26 mouse cellular contexts compared by ENCODE assay signal in genomic region chr11:63028131-63028530, GRCm38 (mm10). TPM values are rescaled to one million over a fixed set of nuclear protein-coding genes. Genes with fewer than 3 reads are reported as not detected.
A peak's percentile ranks its signal among the peaks of the same experiment; 100 is the strongest.
DNase-seq lines count a peak whose midpoint lies in the region; ATAC-seq lines count a peak whose summit lies in the region.
"Had no signal": no experiment of that assay in that cellular context is flagged by ENCODE, and none has a peak within 500 bp of the region (broad histone marks: within the 10 kb centered on the region; RNA-seq: fewer than 3 reads in every experiment).

No protein-coding gene starts in this region.

- H3K4me2 ChIP-seq in kidney, embryonic 16.5 days (replicated peaks; ENCODE audit: low read depth, low read length) = no peak overlapping the region
- no peak overlapping the region for H3K4me2 ChIP-seq in lung, embryonic 16.5 days (ENCODE audit: low read depth, low read length)
- H3K4me2 ChIP-seq: embryonic facial prominence, embryonic 13.5 days; forebrain, embryonic 12.5 days; heart, embryonic 13.5 days; hindbrain, embryonic 14.5 days had no signal

- ATAC-seq in kidney, embryonic 16.5 days (ENCODE audit: low FRiP score, low TSS enrichment) = no peak
- ATAC-seq in lung, embryonic 16.5 days (ENCODE audit: low read depth) = no peak
- ATAC-seq: forebrain, embryonic 16.5 days had no signal

- DNase-seq in heart, embryonic 10.5 days (ENCODE audit: low spot score) = no peak
- no peak for DNase-seq in heart, postnatal 36 days
- DNase-seq in kidney, adult 11 months = no peak
- no peak for DNase-seq in lung, postnatal 10 days
- DNase-seq in lung, postnatal 25 days (ENCODE audit: low spot score) = peak; percentile 37
- no peak for DNase-seq in adrenal gland, adult 18-20 months (ENCODE audit: low spot score in 2 of 2)
- DNase-seq: adrenal gland, postnatal 14 days; cerebellum, adult 11-12 months; cerebellum, adult 9-10 months; cerebellum, postnatal 25 days; gastrocnemius, postnatal 14 days; heart, postnatal 4 days had no signal

- 0 out of 2 replicates have a peak, but pooled peaks cover 2% of the 10 kb centered on the region for H3K9me3 ChIP-seq in heart, embryonic 10.5 days
- peaks cover 4% of the 10 kb centered on the region for H3K9me3 ChIP-seq in kidney, embryonic 16.5 days (ENCODE audit: low read length)
- no peaks in the 10 kb centered on the region for H3K9me3 ChIP-seq in lung, embryonic 16.5 days (ENCODE audit: control insufficient read depth, low read length)
- H3K9me3 ChIP-seq: forebrain, embryonic 12.5 days had no signal

- 0 out of 2 replicates have a peak overlapping the region, but pooled peaks have one; percentile 9 for H3K27ac ChIP-seq in heart, embryonic 10.5 days
- H3K27ac ChIP-seq in kidney, embryonic 16.5 days (ENCODE audit: low read length) = 0 out of 2 replicates have a peak overlapping the region, but pooled peaks have one; percentile 25
- H3K27ac ChIP-seq in lung, embryonic 16.5 days (ENCODE audit: low read length) = peak overlapping the region; percentile 28; the same call in 1 of the 2 replicates
- H3K27ac ChIP-seq: embryonic facial prominence, embryonic 13.5 days; forebrain, embryonic 12.5 days; heart, embryonic 13.5 days; hindbrain, embryonic 14.5 days had no signal

- no peak overlapping the region for H3K9ac ChIP-seq in kidney, embryonic 16.5 days (replicated peaks; ENCODE audit: low read length)
- H3K9ac ChIP-seq in lung, embryonic 16.5 days (ENCODE audit: low read length) = peak overlapping the region; percentile 14; the same call in 1 of the 2 replicates
- H3K9ac ChIP-seq: embryonic facial prominence, embryonic 13.5 days; forebrain, embryonic 12.5 days; heart, embryonic 13.5 days; hindbrain, embryonic 14.5 days had no signal

- no peaks in the 10 kb centered on the region for H3K27me3 ChIP-seq in heart, embryonic 10.5 days (ENCODE audit: insufficient read depth, poor library complexity, severe bottlenecking)
- no peaks in the 10 kb centered on the region for H3K27me3 ChIP-seq in kidney, embryonic 16.5 days (ENCODE audit: insufficient read depth, low read length)
- no peaks in the 10 kb centered on the region for H3K27me3 ChIP-seq in lung, embryonic 16.5 days (ENCODE audit: control insufficient read depth, insufficient read depth, low read depth, low read length)
- H3K27me3 ChIP-seq: embryonic facial prominence, embryonic 13.5 days; forebrain, embryonic 12.5 days; heart, embryonic 13.5 days had no signal

- H3K4me1 ChIP-seq in heart, embryonic 10.5 days = peaks cover 40% of the 10 kb centered on the region
- H3K4me1 ChIP-seq in kidney, embryonic 16.5 days (ENCODE audit: insufficient read depth, low read length) = peaks cover 16% of the 10 kb centered on the region
- peaks cover 60% of the 10 kb centered on the region for H3K4me1 ChIP-seq in lung, embryonic 16.5 days (replicated peaks; ENCODE audit: control insufficient read depth, insufficient read depth, low read length)
- H3K4me1 ChIP-seq: forebrain, embryonic 12.5 days had no signal

- WGBS in heart, embryonic 10.5 days = 84% methylated on average over 3 of the region's 3 CpGs
- WGBS in kidney, embryonic 16.5 days = 88% methylated on average over 3 of the region's 3 CpGs
- WGBS in lung, embryonic 16.5 days = 53% methylated on average over 3 of the region's 3 CpGs

- intact Hi-C loops in heart, postnatal 36 days (cut with DNase I) = loop anchor here (5.0 kb wide), 1 partner anchor 106 kb away; no protein-coding TSS in a partner anchor

- H3K4me3 ChIP-seq in heart, embryonic 10.5 days = no peak overlapping the region
- no peak overlapping the region for H3K4me3 ChIP-seq in kidney, embryonic 16.5 days (ENCODE audit: low read length)
- H3K4me3 ChIP-seq in lung, embryonic 16.5 days (ENCODE audit: low read length) = no peak overlapping the region
- H3K4me3 ChIP-seq: embryonic facial prominence, embryonic 13.5 days; forebrain, embryonic 12.5 days; heart, embryonic 13.5 days had no signal

- no peaks in the 10 kb centered on the region for H3K36me3 ChIP-seq in heart, embryonic 10.5 days
- H3K36me3 ChIP-seq in kidney, embryonic 16.5 days (ENCODE audit: insufficient read depth, low read length) = no peaks in the 10 kb centered on the region
- no peaks in the 10 kb centered on the region for H3K36me3 ChIP-seq in lung, embryonic 16.5 days (ENCODE audit: control insufficient read depth, insufficient read depth, low read length)
- H3K36me3 ChIP-seq: embryonic facial prominence, embryonic 13.5 days; forebrain, embryonic 12.5 days; heart, embryonic 13.5 days had no signal

RNA-seq across cellular contexts. Expression of gene Tekt3, which starts 33.3 kb away (rescaled TPM):
- polyA plus RNA-seq in heart, embryonic 10.5 days (2016; fragmentation: Nextera tagmentation; extraction: Ambion mirVana) = not detected in 2 replicates
- not detected for total RNA-seq in heart, postnatal 36 days (2021)
- not detected in 2 replicates for polyA plus RNA-seq in kidney, embryonic 16.5 days (2015; fragmentation: Nextera tagmentation; extraction: Ambion mirVana)
- polyA plus RNA-seq in lung, embryonic 16.5 days (2015; fragmentation: Nextera tagmentation; extraction: Ambion mirVana) = 0.31 and 0.41 TPM in 2 replicates
- not detected for total RNA-seq in adrenal gland, adult 18-20 months (2021)
- total RNA-seq: adrenal gland, postnatal 14 days; gastrocnemius, postnatal 14 days; granulocyte monocyte progenitor cell, adult 5-6 weeks; heart, adult 8-10 months; heart, postnatal 4 days; MEL had no signal
- polyA plus RNA-seq: C2C12; cortical plate, adult 2 months; embryonic facial prominence, embryonic 13.5 days; forebrain, embryonic 12.5 days; forebrain, embryonic 16.5 days; frontal cortex, adult 2 months; heart, embryonic 13.5 days; heart, postnatal 0 days had no signal
